In the genomic region with DNA sequence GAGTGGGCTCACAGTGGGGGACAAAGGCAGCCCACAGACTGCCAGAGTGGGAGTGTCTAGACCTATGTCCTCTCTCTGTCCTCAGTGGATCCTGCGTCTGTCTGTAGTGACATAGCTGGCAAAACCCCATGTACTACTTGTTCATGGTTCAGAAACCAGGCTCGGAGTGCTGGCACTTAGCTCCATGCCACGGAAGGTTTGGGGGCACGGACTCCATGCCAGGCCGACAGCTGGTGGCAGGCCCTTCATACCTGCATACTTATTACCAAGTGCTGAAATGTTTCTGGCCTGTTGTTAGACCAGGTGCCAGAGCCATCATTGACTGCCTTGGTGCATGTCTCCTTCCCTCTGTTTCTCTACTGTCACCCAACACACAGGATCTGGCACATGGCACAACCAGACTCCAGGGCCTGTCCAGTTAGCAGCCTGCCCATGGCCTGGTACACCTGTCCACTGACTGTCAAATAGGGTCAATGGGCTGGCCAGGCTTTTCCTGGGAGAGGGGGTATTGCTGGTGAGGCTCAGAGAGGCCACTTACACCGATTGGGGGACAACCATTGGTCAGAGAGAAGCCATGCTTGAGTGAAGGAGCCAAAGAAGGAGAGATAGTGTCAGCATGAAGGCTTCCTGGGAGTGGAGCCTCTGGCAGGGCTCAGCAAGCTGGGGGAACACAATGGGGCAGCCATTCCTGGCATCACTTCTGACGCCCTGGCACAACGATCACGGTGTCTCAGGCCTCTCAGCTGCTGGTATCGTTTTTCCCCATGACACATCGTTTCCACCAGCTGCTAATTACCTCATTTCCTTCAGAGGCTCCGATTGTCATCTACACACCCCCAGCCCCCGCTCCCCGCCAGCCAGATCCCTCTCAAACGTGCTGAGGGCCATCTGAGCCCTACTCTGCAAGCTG, we compare ENCODE assay signal across 10 mouse cellular contexts. TPM values are rescaled to one million over a fixed set of nuclear protein-coding genes. Genes with fewer than 3 reads are reported as not detected.
DNase-seq lines count a peak whose midpoint lies in the region; ATAC-seq lines count a peak whose summit lies in the region.
"Had no signal": no experiment of that assay in that cellular context is flagged by ENCODE, and none has a peak within 500 bp of the region (broad histone marks: within the 10 kb centered on the region; RNA-seq: fewer than 3 reads in every experiment).

No protein-coding gene starts in this region.

- no peaks in the 10 kb centered on the region for H3K36me3 ChIP-seq in forebrain, embryonic 13.5 days (ENCODE audit: poor library complexity, severe bottlenecking)
- no peaks in the 10 kb centered on the region for H3K36me3 ChIP-seq in forebrain, embryonic 10.5 days (replicated peaks)
- H3K36me3 ChIP-seq: limb, embryonic 12.5 days had no signal

- ATAC-seq in forebrain, embryonic 13.5 days, result no peak

- no peaks in the 10 kb centered on the region for H3K27me3 ChIP-seq in forebrain, embryonic 13.5 days
- H3K27me3 ChIP-seq in forebrain, embryonic 10.5 days (ENCODE audit: poor library complexity, severe bottlenecking), result no peaks in the 10 kb centered on the region
- H3K27me3 ChIP-seq: limb, embryonic 12.5 days had no signal

- no peak for DNase-seq in forebrain, embryonic 10.5 days (ENCODE audit: extremely low spot score, low spot score)
- DNase-seq in lung, postnatal 4 days, result peak; percentile 18 to 26
- no peak for DNase-seq in lung, postnatal 25 days (ENCODE audit: low spot score)
- peak; percentile 64 to 72 for DNase-seq in cerebellum, postnatal 25 days
- peak; percentile 89 for DNase-seq in layer of hippocampus, adult 9-11 months
- DNase-seq in adrenal gland, adult 2 months, result no peak
- no peak for DNase-seq in embryo, embryonic 10.5 days (ENCODE audit: low spot score)
- DNase-seq: B cell, adult 2 months had no signal

- H3K9ac ChIP-seq in forebrain, embryonic 13.5 days, result no peak overlapping the region
- H3K9ac ChIP-seq: limb, embryonic 12.5 days had no signal

- no peaks in the 10 kb centered on the region for H3K9me3 ChIP-seq in forebrain, embryonic 13.5 days (replicated peaks)
- no peaks in the 10 kb centered on the region for H3K9me3 ChIP-seq in forebrain, embryonic 10.5 days
- H3K9me3 ChIP-seq: limb, embryonic 12.5 days had no signal

- H3K4me2 ChIP-seq in forebrain, embryonic 13.5 days, result no peak overlapping the region
- H3K4me2 ChIP-seq: limb, embryonic 12.5 days had no signal

- peak overlapping the region; percentile 26; the same call in 1 of the 2 replicates for H3K27ac ChIP-seq in forebrain, embryonic 13.5 days
- H3K27ac ChIP-seq in forebrain, embryonic 10.5 days, result no peak overlapping the region
- H3K27ac ChIP-seq: limb, embryonic 12.5 days had no signal

- no peak overlapping the region for H3K4me3 ChIP-seq in forebrain, embryonic 13.5 days
- no peak overlapping the region for H3K4me3 ChIP-seq in forebrain, embryonic 10.5 days
- H3K4me3 ChIP-seq: limb, embryonic 12.5 days had no signal

- 56% methylated on average over 15 of the region's 15 CpGs for WGBS in forebrain, embryonic 13.5 days
- WGBS in forebrain, embryonic 10.5 days, result 78% methylated on average over 15 of the region's 15 CpGs

- H3K4me1 ChIP-seq in forebrain, embryonic 13.5 days, result peaks cover 7% of the 10 kb centered on the region
- H3K4me1 ChIP-seq in forebrain, embryonic 10.5 days, result peaks cover 26% of the 10 kb centered on the region
- H3K4me1 ChIP-seq: limb, embryonic 12.5 days had no signal

RNA-seq across cellular contexts. Expression of a gene that starts 43.2 kb away (rescaled TPM):
- 107 and 110 TPM in 2 replicates for polyA plus RNA-seq in forebrain, embryonic 13.5 days (2015; fragmentation: Nextera tagmentation; extraction: Ambion mirVana)
- polyA plus RNA-seq in forebrain, embryonic 10.5 days (2016; fragmentation: Nextera tagmentation; extraction: Ambion mirVana), result 139 and 141 TPM in 2 replicates
- total RNA-seq in adrenal gland, adult 2 months (2021), result 10 to 100 TPM; 47.4 to 59.2 TPM
- polyA plus RNA-seq in adrenal gland, adult 2 months (2012; rRNA removed), result 8.8 and 11.2 TPM in 2 replicates

RNA-seq across cellular contexts. Expression of a gene that starts 43.3 kb away (rescaled TPM):
- polyA plus RNA-seq in forebrain, embryonic 13.5 days (2015; fragmentation: Nextera tagmentation; extraction: Ambion mirVana), result 44.5 and 45.5 TPM in 2 replicates
- polyA plus RNA-seq in forebrain, embryonic 10.5 days (2016; fragmentation: Nextera tagmentation; extraction: Ambion mirVana), result 66.9 and 67.4 TPM in 2 replicates
- 10 to 100 TPM; 21.0 to 29.8 TPM for total RNA-seq in adrenal gland, adult 2 months (2021)
- polyA plus RNA-seq in adrenal gland, adult 2 months (2012; rRNA removed), result 10.7 and 13.4 TPM in 2 replicates

RNA-seq across cellular contexts. Expression of a gene that starts 56.4 kb away (rescaled TPM):
- polyA plus RNA-seq in forebrain, embryonic 13.5 days (2015; fragmentation: Nextera tagmentation; extraction: Ambion mirVana), result 0.32 and 0.50 TPM in 2 replicates
- polyA plus RNA-seq in forebrain, embryonic 10.5 days (2016; fragmentation: Nextera tagmentation; extraction: Ambion mirVana), result 2.5 and 4.0 TPM in 2 replicates
- 1 to 10 TPM; 3.0 to 8.7 TPM for total RNA-seq in adrenal gland, adult 2 months (2021)
- 0.89 and 2.2 TPM in 2 replicates for polyA plus RNA-seq in adrenal gland, adult 2 months (2012; rRNA removed)

Comparison
In these comparisons a context has a peak if more than half of its experiments do, and no peak if none do; other contexts are left out.
1. DNase-seq: peak in lung, postnatal 4 days (2 of 2), cerebellum, postnatal 25 days (2 of 2) and layer of hippocampus, adult 9-11 months (single experiment); none in forebrain, embryonic 10.5 days (single experiment), lung, postnatal 25 days (single experiment), adrenal gland, adult 2 months (single experiment) and embryo, embryonic 10.5 days (single experiment).